Mouse (Mus musculus) olfactory bulb, adult 2 months (tissue): Measurements from ENCODE around the gene Sema4b.
A peak's percentile ranks its signal among the peaks of the same experiment; 100 is the strongest.

Experiments used
- CTCF ChIP-seq: fragments of 200-500 bp; IDR thresholded peaks from 2 replicates; pipeline ENCODE4 v1.5.1; 2012; ENCODE audit warnings: low read depth, mild to moderate bottlenecking, low read length, moderate library complexity; ENCODE audit not compliant: insufficient read depth
- POLR2A ChIP-seq: fragments of 200-500 bp; IDR thresholded peaks from 2 replicates; pipeline ENCODE4 v1.6.1; 2012; ENCODE audit warnings: mild to moderate bottlenecking, low read depth, low read length, moderate library complexity; ENCODE audit not compliant: insufficient read depth

DNA sequence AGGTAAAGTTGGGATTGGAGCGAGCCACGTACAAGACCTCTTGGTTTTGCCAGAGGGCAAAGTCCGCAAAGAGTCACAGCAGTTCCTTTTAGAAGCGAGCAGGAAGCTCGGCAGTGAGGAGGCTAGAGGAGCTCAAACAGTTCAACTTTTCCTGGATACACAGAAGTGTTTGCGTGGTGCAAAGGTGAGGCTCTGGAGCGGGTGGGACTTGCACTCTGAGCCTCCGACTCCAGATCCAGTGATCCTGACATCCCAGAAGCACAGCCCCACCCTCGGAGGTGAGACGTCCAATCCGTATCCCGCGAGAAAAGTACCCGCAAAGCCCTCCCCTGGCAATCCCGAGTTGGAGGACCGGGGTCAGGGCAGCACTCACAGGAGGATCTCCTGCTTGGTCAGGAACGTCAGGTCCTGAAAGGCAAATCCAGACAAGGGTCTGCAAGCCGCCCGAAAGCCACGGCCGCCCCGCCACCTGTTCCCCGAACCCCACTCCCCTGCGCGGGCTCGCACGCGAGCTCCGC lies 45.4 kb downstream of the Sema4b start:
- TF ChIP-seq CTCF: no peak
- TF ChIP-seq POLR2A: 0 out of 2 replicates have a peak, but pooled peaks have one; percentile 8
